Mouse (Mus musculus): ENCODE data around the gene Glt8d1.

The Glt8d1 gene

DNA sequence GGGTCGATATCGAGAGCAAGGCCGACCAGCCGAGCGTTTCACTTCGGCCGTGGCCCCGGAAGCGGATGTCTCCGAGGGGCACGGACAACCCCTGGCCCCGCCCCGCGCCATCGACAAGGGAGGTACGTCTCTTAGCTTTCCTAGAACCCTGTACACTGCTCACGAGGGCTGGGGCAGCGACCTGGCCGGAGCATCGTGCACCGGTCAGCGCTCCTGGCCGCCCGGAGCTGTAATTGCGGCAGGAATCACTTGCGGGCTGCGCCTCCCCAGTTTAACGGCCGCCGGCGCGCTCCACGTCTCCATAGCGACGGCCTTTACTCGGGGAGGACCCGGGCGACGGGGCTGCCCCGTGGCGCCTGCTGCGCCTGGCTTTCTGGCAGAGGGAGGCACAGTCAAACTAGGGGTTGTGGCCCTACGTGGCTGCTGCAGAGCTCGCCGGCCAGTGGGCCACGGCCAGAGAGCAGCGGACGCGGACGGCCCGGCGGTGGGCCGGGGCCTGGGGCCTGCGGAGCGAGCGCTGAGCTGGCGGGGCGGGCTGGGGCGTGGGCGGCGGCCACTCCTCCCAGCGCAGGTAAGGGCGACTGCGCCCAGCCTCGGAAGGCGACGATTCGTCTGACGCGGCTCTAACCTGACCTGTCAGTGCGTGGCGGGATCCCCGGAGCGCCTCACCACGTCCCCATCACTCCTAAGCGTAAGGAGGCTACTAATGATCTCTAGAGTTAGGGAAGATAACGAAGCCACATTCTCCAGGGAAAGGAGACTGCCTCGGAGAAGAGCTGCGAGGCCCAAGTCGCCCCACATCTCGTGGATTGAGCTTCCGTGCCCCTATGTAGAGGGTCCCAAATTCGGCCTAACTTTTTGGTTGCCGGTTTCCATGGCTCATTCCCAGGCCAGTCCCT lies at the start of gene Glt8d1, which contains the start of gene Spcs1:
Glt8d1 (plus strand) TSS at position 94 of the 899 bp plus-strand sequence.
Spcs1 (minus strand) TSS at position 366 of the 899 bp plus-strand sequence.
- peak; percentile 87 for DNase-seq (ENCODE audit: low spot score)

DNA sequence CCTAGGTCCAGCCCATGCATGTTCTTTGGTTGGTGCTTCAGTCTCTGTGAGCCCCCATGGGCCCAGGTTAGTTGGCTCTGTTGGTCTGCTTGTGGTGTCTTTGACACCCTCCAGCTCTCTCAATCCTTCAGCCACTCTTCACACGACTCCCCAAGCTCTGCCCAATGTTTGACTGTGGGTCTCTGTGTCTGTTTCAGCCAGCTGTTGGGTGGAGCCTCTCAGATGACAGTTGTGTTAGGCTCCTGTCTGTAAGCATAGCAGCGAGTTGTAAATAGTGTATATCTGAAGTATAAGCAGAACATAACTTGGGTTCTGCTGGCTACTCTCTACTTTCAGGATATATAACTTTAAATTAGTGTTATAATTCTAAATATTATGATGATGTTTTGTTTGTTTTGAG lies 42.7 kb upstream of the Glt8d1 start:
- no peak for DNase-seq (ENCODE audit: low spot score)

DNA sequence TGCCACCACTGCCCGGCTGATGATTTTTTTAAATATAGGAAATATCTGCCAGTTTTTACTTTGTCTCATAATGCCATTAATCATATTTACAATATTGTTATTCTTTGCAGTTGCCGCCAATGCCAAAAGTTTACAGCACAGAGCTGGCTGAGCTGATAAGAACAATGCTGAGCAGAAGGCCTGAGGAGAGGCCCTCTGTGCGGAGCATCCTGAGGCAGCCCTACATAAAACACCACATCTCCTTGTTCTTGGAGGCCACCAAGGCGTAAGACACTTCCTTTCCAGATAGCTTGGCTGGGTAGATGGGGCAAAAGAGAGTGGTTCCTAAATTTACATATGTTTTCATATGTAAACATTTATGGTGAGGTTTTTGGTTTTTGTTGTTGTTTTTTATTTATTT lies 42.2 kb upstream of the Glt8d1 start:
- DNase-seq (ENCODE audit: low spot score): no peak

GRCm38 (mm10) chr14:30960366-30960765 lies 40.8 kb upstream of the Glt8d1 start:
- DNase-seq (ENCODE audit: low spot score): no peak

GRCm38 (mm10) chr14:30974204-30974603 lies 27.0 kb upstream of the Glt8d1 start:
- DNase-seq (ENCODE audit: low spot score): no peak

DNA sequence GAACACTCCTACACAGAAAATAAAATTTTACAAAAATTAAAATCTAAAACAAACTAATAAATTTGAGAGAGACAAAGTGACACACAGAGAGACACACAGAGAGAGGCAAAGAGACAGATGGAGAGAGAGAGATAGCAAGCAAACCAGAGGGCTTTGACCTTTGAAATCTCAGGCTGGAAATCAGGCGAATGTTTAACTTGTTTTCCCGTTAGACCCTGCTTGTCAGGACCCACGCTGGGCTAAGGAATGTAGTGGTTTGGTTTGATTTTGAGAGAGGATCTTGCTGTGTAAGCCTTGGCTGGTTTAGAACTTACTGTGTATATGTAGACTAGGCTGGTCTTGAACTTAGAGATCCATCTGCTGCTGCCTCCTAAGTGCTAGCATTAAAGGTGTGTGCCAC lies 25.0 kb upstream of the Glt8d1 start:
- DNase-seq (ENCODE audit: low spot score): no peak

DNA sequence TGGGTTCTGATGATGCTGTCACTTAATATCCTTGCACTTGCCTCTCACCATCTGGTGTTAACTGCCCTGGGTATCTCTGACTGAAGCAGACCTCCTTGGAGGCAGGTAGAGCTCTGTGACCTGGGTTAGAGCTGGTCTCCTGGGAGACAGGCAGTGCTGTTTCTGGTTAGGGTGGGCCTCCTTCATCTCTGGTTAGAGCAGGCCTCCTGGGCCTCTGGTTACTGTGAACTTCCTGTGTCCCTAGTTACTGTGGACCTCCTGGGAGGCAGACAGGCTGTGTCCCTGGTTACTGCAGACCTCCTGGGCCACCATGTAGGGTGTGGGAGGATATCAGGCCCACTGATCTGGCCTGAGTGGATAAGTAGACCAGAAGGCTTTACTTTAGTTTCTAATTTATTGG lies 4.8 kb upstream of the Glt8d1 start:
- no peak for DNase-seq (ENCODE audit: low spot score)

DNA sequence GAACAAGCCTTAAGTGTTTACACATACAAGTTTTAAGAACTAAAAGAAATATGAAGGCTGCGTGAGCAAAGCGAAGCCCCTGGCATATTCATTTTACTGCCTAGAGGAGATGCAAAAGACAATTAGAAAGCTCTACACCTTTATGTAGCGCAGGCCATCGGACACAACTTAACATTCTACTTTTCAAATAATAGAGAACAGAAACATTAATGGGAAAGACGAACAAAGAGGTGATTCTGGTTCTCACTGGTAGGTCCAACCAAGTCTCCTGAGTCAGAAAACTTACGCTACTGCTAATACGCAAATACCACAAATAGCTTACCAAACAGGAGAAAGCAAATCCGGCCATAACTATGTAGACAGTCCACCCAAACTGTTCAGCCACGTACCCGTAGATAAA lies 844 bp upstream of the Glt8d1 start:
- no peak for DNase-seq (ENCODE audit: low spot score)

- DNase-seq (ENCODE audit: low spot score): no peak
Measured at GRCm38 (mm10) chr14:31000816-31001306, 339 bp upstream of the Glt8d1 start.

DNA sequence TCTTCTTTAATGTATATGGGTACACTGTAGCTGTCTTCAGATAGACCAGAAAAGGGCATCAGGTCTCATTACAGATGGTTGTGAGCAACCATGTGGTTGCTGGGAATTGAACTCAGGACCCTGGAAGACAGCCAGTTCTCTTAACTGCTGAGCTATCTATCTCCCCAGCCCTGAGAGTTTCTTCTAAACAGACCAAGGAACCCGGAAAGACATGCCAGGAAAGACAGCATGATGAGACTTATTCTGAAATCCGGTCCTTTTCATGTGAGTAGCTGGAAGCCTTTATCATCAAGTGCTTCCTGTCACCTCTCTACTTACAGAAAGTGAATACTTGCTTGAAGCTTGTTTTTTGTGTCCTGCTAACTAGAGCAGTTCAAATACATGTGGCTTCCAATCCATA lies 3.3 kb downstream of the Glt8d1 start:
- DNase-seq (ENCODE audit: low spot score): no peak

- no peak for DNase-seq (ENCODE audit: low spot score)
Measured at GRCm38 (mm10) chr14:31006779-31007178, 5.6 kb downstream of the Glt8d1 start.

DNA sequence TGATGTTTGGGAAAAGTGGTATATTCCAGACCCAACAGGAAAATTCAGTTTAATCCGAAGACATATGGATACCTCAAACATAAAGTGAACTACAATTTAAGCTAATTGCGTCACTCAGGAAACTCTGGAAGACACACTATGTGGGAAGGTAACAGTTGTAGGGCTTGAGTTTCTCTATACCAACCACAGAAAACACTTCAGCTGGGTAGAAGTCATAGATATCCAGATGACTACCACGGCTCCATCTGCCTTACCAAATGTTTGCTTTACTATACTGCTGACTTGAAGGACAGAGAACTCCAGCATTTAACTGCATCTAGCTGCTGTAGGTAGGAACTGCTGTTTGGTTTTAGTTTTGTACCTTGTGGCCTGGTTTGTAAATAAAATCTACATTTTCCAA lies 10.4 kb downstream of the Glt8d1 start:
- DNase-seq (ENCODE audit: low spot score): no peak

DNA sequence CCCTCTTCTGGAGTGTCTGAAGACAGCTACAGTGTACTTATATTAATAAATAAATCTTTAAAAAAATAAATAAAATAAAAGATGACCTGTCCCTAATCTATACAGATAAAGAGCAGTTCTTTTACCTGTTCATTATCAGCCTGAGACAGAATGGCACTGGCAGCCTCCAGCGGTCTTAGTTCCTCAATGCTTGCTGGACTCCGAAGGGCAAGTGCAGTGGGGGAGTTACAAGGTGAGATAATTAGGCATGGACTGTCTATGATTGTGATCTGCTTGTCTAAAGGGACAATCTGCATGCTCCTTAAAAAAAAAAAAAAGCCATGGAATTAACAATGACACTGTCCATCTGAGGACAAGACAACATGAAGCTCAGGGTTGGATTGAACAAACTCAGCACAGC lies 12.7 kb downstream of the Glt8d1 start:
- no peak for DNase-seq (ENCODE audit: low spot score)

DNA sequence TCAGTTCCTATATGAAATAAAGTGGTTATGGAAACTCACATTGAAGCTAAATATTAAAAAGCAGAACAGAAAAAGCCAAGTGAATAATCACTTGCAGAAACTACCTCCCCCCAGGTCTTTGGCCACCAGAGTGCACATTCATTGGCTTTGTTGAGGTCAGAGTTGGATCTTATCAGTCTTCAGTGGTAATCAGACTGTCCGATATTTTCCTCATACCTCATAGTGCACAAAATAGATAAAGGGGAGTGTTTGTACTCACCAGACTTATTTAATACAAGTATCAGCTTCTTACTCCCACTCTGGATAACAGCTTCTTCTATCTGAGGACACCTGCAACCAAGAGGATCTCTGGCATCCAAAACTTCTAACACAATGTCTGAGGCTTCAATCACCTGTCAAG lies 14.9 kb downstream of the Glt8d1 start:
- DNase-seq (ENCODE audit: low spot score): no peak

- no peak for DNase-seq (ENCODE audit: low spot score)
Measured at GRCm38 (mm10) chr14:31017854-31018253, 16.7 kb downstream of the Glt8d1 start.

GRCm38 (mm10) chr14:31018860-31019291 lies 17.7 kb downstream of the Glt8d1 start, which contains the start of the genes Pbrm1 and Gnl3:
TSS of gene Pbrm1 (plus strand) at chr14:31019138.
TSS of gene Gnl3 (minus strand) at chr14:31019152.
- peak; percentile 96 for DNase-seq (ENCODE audit: low spot score)

GRCm38 (mm10) chr14:31019331-31020205 lies 18.4 kb downstream of the Glt8d1 start:
- DNase-seq (ENCODE audit: low spot score): peak; percentile 82

GRCm38 (mm10) chr14:31022579-31022978 lies 21.4 kb downstream of the Glt8d1 start:
- DNase-seq (ENCODE audit: low spot score): no peak

GRCm38 (mm10) chr14:31025785-31026184 lies 24.6 kb downstream of the Glt8d1 start:
- no peak for DNase-seq (ENCODE audit: low spot score)

- DNase-seq (ENCODE audit: low spot score): no peak
Measured at GRCm38 (mm10) chr14:31045296-31045695, 44.1 kb downstream of the Glt8d1 start.

- peak; percentile 11 for DNase-seq (ENCODE audit: low spot score)
Measured at GRCm38 (mm10) chr14:31045817-31046216, 44.6 kb downstream of the Glt8d1 start.

Data from spleen, adult 12 weeks (tissue).